Mouse (Mus musculus) ZHBTc4 (cell line): ENCODE results near the gene Dlgap3.

ENCODE experiments used
- DNase-seq: peaks from one replicate; pipeline ENCODE4 v3.0.0-alpha.2; 2011; ENCODE audit warnings: low read depth, low spot score

Dlgap3 gene

GRCm38 (mm10) chr4:127215103-127215502 lies 46.1 kb downstream of the Dlgap3 start:
- peak; percentile 71 for DNase-seq

GRCm38 (mm10) chr4:127215799-127216198 lies 46.8 kb downstream of the Dlgap3 start:
- DNase-seq = no peak

- peak; percentile 58 for DNase-seq
These were observed 47.2 kb downstream of the Dlgap3 start for GRCm38 (mm10) chr4:127216251-127216651.

GRCm38 (mm10) chr4:127217048-127217447 lies 48.0 kb downstream of the Dlgap3 start:
- no peak for DNase-seq

DNA sequence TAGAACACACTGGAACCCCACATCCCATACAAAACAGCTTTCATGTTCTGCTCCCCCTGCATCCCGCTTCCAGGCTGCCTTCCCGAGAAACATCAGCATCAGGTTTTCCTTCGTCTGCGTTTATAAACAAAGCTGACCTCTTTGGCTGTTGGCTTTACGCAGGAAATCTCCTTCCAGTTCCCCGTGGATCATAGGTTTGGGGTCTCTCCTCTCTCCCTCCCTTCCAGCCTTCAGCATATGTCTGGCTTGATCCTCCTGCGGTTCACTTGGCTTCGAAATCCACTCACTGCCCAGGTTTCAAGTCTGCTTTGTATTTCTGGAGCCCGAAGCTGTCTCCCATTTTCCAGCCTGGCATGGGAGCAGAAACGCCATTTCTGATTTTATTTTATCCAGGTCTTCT lies 54.3 kb downstream of the Dlgap3 start:
- DNase-seq = no peak

GRCm38 (mm10) chr4:127223755-127224154 lies 54.8 kb downstream of the Dlgap3 start:
- no peak for DNase-seq

DNA sequence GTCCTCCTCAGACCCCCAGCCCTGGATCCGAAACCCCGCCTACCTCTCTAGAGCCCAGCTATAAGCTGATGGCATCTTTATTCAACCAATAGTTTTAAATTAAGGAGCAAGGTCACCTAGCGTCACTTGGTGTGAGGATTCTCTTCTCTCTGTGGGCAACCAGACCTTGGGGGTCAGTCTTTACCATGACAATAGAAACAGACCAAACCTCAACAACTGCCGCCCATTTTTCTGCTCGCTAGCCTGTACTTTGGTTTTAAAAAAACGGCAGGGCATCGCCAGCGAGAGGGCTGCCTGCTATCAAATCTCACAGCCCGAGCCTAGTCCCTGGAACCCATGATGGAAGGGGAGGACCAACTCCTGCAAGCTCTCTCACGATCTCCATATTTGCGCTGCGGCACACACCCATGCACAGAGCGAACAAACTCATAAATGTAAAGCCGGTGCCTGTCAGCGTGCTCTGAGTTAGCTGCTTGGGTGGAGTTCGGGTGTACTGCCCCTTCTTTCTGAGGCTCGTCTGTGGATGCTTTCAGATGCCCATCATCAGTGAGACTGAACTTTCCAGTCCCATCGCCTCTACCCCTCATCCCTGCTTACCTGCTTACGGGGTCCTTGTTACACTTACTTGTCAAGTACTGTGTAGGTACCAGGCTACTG lies 55.6 kb downstream of the Dlgap3 start:
- no peak for DNase-seq

- no peak for DNase-seq
These were observed 57.1 kb downstream of the Dlgap3 start for GRCm38 (mm10) chr4:127226067-127226466.

GRCm38 (mm10) chr4:127227051-127227673 lies 58.2 kb downstream of the Dlgap3 start:
- peak; percentile 96 for DNase-seq

DNA sequence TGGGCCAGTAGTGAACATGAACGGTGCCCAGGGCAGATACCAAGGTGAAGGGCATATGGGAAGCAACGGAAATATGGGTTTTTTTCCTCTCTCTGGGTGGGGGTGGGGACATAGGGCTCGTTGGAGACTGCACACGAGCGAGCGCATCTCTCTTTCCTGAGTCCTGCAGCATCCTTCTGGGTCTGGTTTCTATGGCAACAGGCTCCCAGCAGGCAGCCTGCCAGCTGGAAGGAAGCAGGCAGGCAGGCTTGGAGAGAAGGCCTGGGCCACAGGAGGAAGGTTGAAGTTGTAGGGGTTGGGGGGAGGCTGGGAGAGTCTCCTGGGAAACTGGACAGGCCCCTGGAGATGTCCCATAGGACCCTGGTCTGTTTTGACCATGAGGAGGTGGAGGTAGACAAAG lies 63.0 kb downstream of the Dlgap3 start:
- peak; percentile 54 for DNase-seq

GRCm38 (mm10) chr4:127232551-127232950 lies 63.5 kb downstream of the Dlgap3 start:
- no peak for DNase-seq

DNA sequence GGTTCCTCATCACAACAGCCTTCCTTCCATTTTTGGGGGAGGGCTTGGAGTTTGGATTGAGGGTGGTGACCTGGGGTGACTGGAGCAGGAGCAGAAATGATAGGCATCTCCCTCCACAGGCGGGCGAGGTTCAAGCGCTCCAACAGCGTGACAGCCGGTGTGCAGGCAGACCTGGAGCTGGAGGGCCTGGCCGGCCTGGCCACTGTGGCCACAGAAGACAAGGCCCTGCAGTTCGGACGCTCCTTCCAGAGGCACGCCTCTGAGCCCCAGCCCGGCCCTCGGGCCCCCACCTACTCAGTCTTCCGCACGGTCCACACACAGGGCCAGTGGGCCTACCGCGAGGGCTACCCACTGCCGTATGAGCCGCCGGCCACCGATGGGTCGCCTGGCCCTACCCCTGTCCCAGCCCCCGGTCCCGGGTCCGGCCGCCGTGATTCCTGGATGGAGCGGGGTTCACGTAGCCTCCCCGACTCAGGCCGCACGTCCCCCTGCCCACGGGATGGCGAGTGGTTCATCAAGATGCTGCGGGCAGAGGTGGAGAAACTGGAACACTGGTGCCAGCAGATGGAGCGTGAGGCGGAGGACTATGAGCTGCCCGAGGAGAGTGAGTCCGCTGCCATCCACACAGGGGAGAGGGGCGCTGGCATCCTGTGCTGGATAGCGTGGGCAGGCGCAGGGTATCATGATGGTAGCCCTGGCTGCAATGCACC lies 64.6 kb downstream of the Dlgap3 start:
- no peak for DNase-seq

DNA sequence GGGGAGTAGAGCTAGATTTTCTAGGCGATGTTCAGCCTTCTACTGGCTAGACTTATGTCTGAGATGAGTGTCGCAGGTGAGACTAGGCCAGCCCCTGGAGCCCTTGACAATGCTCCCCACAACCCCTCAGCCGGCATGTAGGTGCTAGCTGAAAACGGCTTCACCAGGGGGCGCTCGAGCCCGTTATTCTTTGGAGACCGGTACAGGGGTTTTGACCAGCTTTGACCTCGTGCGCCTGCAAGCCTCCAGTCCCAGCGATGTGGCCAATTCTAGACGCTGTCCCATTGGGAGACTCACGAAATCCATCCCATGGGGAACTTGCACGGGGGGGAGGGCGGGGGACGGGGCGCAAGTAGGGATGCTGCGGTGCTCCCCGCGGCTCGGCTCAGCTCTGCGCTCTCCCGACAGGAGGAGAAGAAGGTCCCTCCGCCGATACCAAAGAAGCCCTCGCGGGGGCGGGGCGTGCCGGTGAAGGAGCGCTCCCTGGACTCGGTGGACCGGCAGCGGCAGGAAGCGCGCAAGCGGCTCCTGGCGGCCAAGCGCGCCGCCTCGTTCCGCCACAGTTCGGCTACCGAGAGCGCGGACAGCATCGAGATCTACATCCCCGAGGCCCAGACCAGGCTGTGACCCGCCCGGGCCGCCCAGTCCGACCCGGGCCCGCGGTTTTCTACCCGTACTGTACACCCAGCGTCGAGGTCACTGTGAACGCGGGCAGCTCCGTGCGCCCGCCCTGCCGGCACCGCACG lies 66.9 kb downstream of the Dlgap3 start:
- peak; percentile 94 for DNase-seq

DNA sequence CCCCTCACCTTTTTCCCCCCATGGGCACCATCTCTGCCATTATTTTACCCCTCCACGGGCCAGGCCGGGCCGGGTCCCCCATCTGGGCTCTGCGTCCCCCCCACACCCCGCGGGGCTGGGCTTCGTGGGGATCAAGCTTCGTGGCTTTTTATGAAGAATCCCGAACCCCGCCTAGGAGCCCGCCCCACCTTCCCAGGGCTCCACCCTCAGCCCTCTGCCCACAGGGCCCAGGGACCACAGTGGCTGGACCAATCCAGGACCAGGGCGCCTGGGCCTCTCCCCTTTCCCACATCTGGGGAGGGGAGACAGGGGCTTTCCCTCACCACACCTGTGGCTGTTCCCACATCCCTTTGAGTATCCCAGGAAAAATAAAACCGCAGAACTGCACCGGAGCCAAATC lies 67.6 kb downstream of the Dlgap3 start:
- no peak for DNase-seq

DNA sequence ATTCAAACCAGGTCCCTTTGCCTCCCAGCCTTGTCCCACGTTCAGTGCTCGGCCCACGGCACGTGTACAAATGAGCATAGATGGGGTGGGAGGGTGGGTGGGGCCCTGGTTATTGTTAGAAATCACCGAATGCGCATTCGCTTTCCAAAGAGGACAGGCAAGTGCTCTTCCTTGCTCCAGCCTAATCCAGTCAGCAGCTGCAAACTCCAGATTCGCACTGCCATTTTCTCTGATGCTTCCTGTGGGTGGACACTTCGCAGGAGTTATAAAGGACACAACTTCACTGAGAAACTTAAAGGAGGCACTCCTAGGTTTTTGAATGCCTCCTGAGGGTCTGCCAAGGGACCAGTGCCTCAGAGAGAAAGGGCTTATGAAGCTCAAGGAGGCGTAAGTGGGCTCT lies 68.3 kb downstream of the Dlgap3 start:
- peak; percentile 49 for DNase-seq

GRCm38 (mm10) chr4:127242696-127243095 lies 73.7 kb downstream of the Dlgap3 start:
- no peak for DNase-seq

DNA sequence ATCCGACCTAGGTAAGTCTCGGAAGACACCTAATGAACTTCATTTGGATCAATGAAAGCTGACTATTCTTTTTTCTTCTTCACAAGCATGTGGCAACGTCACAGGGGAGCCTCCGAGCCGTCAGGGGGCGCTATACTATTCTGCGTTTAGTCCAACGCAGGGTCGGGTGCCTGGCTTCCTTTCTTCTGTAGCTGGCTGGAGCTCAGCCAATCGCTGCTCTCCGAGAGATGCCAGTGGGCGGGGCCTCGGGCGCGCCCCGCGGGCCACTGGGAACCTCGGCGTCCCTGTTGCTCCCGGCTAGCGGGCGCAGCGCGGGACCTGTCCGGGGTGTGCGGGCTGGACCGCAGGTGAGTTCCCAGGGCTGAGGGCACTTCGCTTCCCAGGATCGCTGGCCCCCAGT lies 74.5 kb downstream of the Dlgap3 start, which contains the start of gene Smim12:
Smim12 (plus strand) TSS at position 233 of the 400 bp plus-strand sequence.
- DNase-seq = peak; percentile 98

- DNase-seq = peak; percentile 40
These were observed 74.9 kb downstream of the Dlgap3 start for GRCm38 (mm10) chr4:127243953-127244352.

- DNase-seq = peak; percentile 96
These were observed 80.8 kb downstream of the Dlgap3 start for GRCm38 (mm10) chr4:127249701-127250349.

DNA sequence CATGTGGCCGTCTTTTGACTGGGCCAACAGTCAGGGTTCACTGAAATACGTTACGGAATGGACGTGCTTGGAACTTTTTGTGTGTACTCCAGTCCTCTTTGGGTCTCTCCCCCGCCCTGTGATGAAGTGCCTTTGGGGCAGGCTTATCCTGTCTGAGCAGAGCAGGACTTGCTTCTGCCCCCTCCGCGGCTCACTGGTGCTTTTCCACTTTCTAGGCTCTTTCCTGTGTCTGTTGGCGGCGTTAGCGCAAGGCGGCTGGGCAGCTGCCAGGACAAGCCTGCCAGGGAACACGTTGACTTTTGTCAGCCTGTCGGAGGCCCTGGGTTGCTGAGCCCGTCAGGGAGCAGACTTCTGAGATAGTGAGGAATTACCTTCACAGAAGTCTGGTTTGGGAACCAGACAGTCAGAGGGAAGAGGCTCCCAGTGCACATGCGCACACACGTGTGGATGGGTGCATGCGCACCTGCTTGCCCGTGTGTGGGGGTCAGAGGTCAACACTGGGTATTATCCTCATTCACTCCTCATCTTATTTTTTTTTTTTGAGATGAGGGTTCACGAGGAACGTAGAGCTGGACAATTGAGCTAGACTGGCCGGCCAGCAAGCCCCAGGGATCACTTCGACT lies 83.1 kb downstream of the Dlgap3 start:
- peak; percentile 86 for DNase-seq

- no peak for DNase-seq
These were observed 87.7 kb downstream of the Dlgap3 start for GRCm38 (mm10) chr4:127256739-127257138.
